Mouse (Mus musculus) CH12.LX (cell line): ENCODE measurements around the gene C1ra. TPM values are rescaled to one million over a fixed set of nuclear protein-coding genes. Genes with fewer than 3 reads are reported as not detected.

Experiments
- DNase-seq: peaks from one replicate; pipeline ENCODE4 v3.0.0-alpha.2; 2013; ENCODE audit errors: extremely low read depth
- H3K27ac ChIP-seq: 2 replicates; pipeline ENCODE4 v1.5.1; 2012; ENCODE audit warnings: low read depth, mild to moderate bottlenecking, control low read depth, moderate library complexity; ENCODE audit not compliant: insufficient read depth
- H3K27me3 ChIP-seq: replicated peaks from 2 replicates; pipeline ENCODE3; 2012; ENCODE audit warnings: inconsistent platforms
- H3K36me3 ChIP-seq, 2 experiments: replicated peaks in 1 of 2; 2 replicates each; pipeline versions ENCODE3 to v1.6.1; 2012; ENCODE audit warnings: inconsistent platforms in 1 of 2, low read length in 1 of 2, mild to moderate bottlenecking in 1 of 2, mixed read lengths in 1 of 2, moderate library complexity in 1 of 2; ENCODE audit not compliant: control insufficient read depth in 1 of 2, insufficient read depth in 1 of 2
- H3K4me1 ChIP-seq, 2 experiments: 2 replicates each; pipeline ENCODE4 v1.6.1; 2012; ENCODE audit warnings: inconsistent platforms in 1 of 2, moderate library complexity in 1 of 2; ENCODE audit not compliant: insufficient read depth in 2 of 2, control insufficient read depth in 1 of 2
- H3K4me2 ChIP-seq: 2 replicates; pipeline ENCODE4 v1.6.1; 2012; ENCODE audit warnings: low read depth, mild to moderate bottlenecking, control low read depth; ENCODE audit not compliant: poor library complexity, insufficient read depth, severe bottlenecking
- H3K4me3 ChIP-seq, 3 experiments: fragments of 150-350 bp in 1 of 3; sonication (generic) in 1 of 3; replicated peaks in 1 of 3; 2 replicates each; pipeline versions ENCODE3 to v1.5.1; 2011 to 2012; ENCODE audit warnings: low read depth in 2 of 3, low read length in 2 of 3, mild to moderate bottlenecking in 2 of 3, moderate library complexity in 2 of 3, control low read depth in 1 of 3, improper control_type of control experiment in 1 of 3, inconsistent platforms in 1 of 3, mixed read lengths in 1 of 3; ENCODE audit not compliant: poor library complexity in 1 of 3
- H3K79me2 ChIP-seq: replicated peaks from 2 replicates; pipeline ENCODE4 v1.6.1; 2012; ENCODE audit warnings: mild to moderate bottlenecking, moderate library complexity; ENCODE audit not compliant: control insufficient read depth, poor library complexity, insufficient read depth, severe bottlenecking; ENCODE audit errors: extremely low read depth
- H3K9ac ChIP-seq: 2 replicates; pipeline ENCODE4 v1.6.1; 2012; ENCODE audit warnings: low read depth, mild to moderate bottlenecking, control low read depth, moderate library complexity; ENCODE audit not compliant: insufficient read depth
- H3K9me3 ChIP-seq: replicated peaks from 2 replicates; pipeline ENCODE3; 2012; ENCODE audit warnings: low read length, inconsistent platforms, mixed read lengths
- BHLHE40 ChIP-seq: IDR thresholded peaks from 2 replicates; pipeline ENCODE4 v1.6.1; 2011; ENCODE audit warnings: mild to moderate bottlenecking, low read depth, low read length, improper control_type of control experiment
- CHD2 ChIP-seq: IDR thresholded peaks from 2 replicates; pipeline ENCODE4 v1.6.1; 2011; ENCODE audit warnings: low read length, improper control_type of control experiment
- CTCF ChIP-seq, 2 experiments: IDR thresholded peaks in 1 of 2; conservative IDR thresholded peaks in 1 of 2; 2 replicates each; pipeline ENCODE4 v1.5.1; 2011 to 2012; ENCODE audit warnings: low read depth in 2 of 2, low read length in 2 of 2, improper control_type of control experiment in 1 of 2, inconsistent platforms in 1 of 2, mild to moderate bottlenecking in 1 of 2, moderate library complexity in 1 of 2
- ELF1 ChIP-seq: IDR thresholded peaks from 2 replicates; pipeline ENCODE4 v1.6.1; 2014; ENCODE audit warnings: low read depth, mild to moderate bottlenecking, inconsistent platforms, low read length, improper control_type of control experiment
- EP300 ChIP-seq: IDR thresholded peaks from 2 replicates; pipeline ENCODE4 v1.6.1; 2011; ENCODE audit warnings: low read length, improper control_type of control experiment
- GABPA ChIP-seq: IDR thresholded peaks from 2 replicates; pipeline ENCODE4 v1.6.1; 2012; ENCODE audit warnings: low read depth, low read length, improper control_type of control experiment, inconsistent platforms; ENCODE audit not compliant: insufficient replicate concordance
- IRF4 ChIP-seq: IDR thresholded peaks from 2 replicates; pipeline ENCODE4 v1.6.1; 2014; ENCODE audit warnings: low read depth, mild to moderate bottlenecking, inconsistent platforms, low read length, improper control_type of control experiment
- JUN ChIP-seq: IDR thresholded peaks from 2 replicates; pipeline ENCODE4 v1.6.1; 2011; ENCODE audit warnings: low read depth, mild to moderate bottlenecking, low read length, improper control_type of control experiment, moderate library complexity; ENCODE audit not compliant: insufficient read depth
- KAT2A ChIP-seq: IDR thresholded peaks from 2 replicates; pipeline ENCODE4 v1.6.1; 2012; ENCODE audit warnings: low read length, improper control_type of control experiment, inconsistent platforms; ENCODE audit not compliant: insufficient replicate concordance
- MAFK ChIP-seq: IDR thresholded peaks from 2 replicates; pipeline ENCODE4 v1.6.1; 2011; ENCODE audit warnings: low read length, improper control_type of control experiment; ENCODE audit not compliant: insufficient replicate concordance
- MAZ ChIP-seq: IDR thresholded peaks from 2 replicates; pipeline ENCODE4 v1.6.1; 2012; ENCODE audit warnings: low read depth, mild to moderate bottlenecking, inconsistent platforms, low read length, improper control_type of control experiment, moderate library complexity
- MEF2A ChIP-seq: IDR thresholded peaks from 2 replicates; pipeline ENCODE4 v1.6.1; 2014; ENCODE audit warnings: low read depth, mild to moderate bottlenecking, inconsistent platforms, low read length, improper control_type of control experiment, borderline replicate concordance
- MXI1 ChIP-seq: IDR thresholded peaks from 2 replicates; pipeline ENCODE4 v1.6.1; 2011; ENCODE audit warnings: mild to moderate bottlenecking, low read depth, low read length, improper control_type of control experiment
- NELFE ChIP-seq: IDR thresholded peaks from 2 replicates; pipeline ENCODE4 v1.6.1; 2011; ENCODE audit warnings: low read depth, low read length, improper control_type of control experiment
- POLR2AphosphoS2 ChIP-seq: IDR thresholded peaks from 2 replicates; pipeline ENCODE4 v1.6.1; 2011; ENCODE audit warnings: low read depth, low read length, improper control_type of control experiment
- RAD21 ChIP-seq: IDR thresholded peaks from 2 replicates; pipeline ENCODE4 v1.6.1; 2011; ENCODE audit warnings: low read depth, mild to moderate bottlenecking, low read length, improper control_type of control experiment, moderate library complexity
- SMC3 ChIP-seq: IDR thresholded peaks from 2 replicates; pipeline ENCODE4 v1.6.1; 2011; ENCODE audit warnings: low read depth, low read length, improper control_type of control experiment
- TBP ChIP-seq: conservative IDR thresholded peaks from 2 replicates; pipeline ENCODE4 v1.6.1; 2011; ENCODE audit warnings: low read depth, low read length, improper control_type of control experiment
- USF1 ChIP-seq: IDR thresholded peaks from 2 replicates; pipeline ENCODE4 v1.6.1; 2014; ENCODE audit warnings: low read depth, mild to moderate bottlenecking, inconsistent platforms, low read length, improper control_type of control experiment
- USF2 ChIP-seq: conservative IDR thresholded peaks from 2 replicates; pipeline ENCODE4 v1.6.1; 2011; ENCODE audit warnings: low read depth, low read length, improper control_type of control experiment
- ZKSCAN1 ChIP-seq: IDR thresholded peaks from 2 replicates; pipeline ENCODE4 v1.6.1; 2012; ENCODE audit warnings: low read depth, inconsistent platforms, low read length, improper control_type of control experiment, borderline replicate concordance
- ZMIZ1 ChIP-seq: IDR thresholded peaks from 2 replicates; pipeline ENCODE4 v1.6.1; 2012; ENCODE audit warnings: low read depth, mild to moderate bottlenecking, inconsistent platforms, low read length, improper control_type of control experiment
- ZNF384 ChIP-seq: IDR thresholded peaks from 2 replicates; pipeline ENCODE4 v1.6.1; 2012; ENCODE audit warnings: low read depth, low read length, improper control_type of control experiment, inconsistent platforms
- dilution Hi-C: fragments of 300-500 bp; cut with MboI; formaldehyde crosslinking; loops from 2 replicates; pipeline ENCODE4 v1.14.3; 2020; ENCODE audit warnings: low sequenced_read_pairs; ENCODE audit not compliant: extremely low pct_unique_long_range_greater_than_20kb, extremely low pct_ligation_motif_present
- in situ Hi-C: fragments of 300-500 bp; cut with MboI; formaldehyde crosslinking; loops from 3 replicates; pipeline ENCODE4 v1.14.3; 2019; ENCODE audit warnings: low sequenced_read_pairs, low pct_ligation_motif_present, low pct_unique_long_range_greater_than_20kb, mixed read lengths
- polyA plus RNA-seq: library from polyadenylated mRNA; unstranded; fragments of >175 nt; gene quantifications from 2 replicates; pipeline ENCODE4 v1.2.1, GENCODE M21; 2012; ENCODE audit warnings: low read depth; ENCODE audit not compliant: insufficient read length
- total RNA-seq, 2 experiments: library from RNA; depleted of rRNA; stranded (reverse); fragments of 300-350 nt in 1 of 2; fragments of >200 nt in 1 of 2; gene quantifications; 2 replicates each; pipeline ENCODE4 v1.2.3; 2012 to 2014

C1ra gene
- total and polyA plus RNA-seq, 3 experiments = 8.4 to 21.9 (median 19.8) TPM

- H3K27ac ChIP-seq = no peak overlapping the region
- H3K36me3 ChIP-seq = peaks cover 0 to 5% of the 10 kb centered on the region in 2 experiments
- dilution Hi-C loops = no loop called here
- in situ Hi-C loops = no loop called here
- no peaks in the 10 kb centered on the region for H3K27me3 ChIP-seq
- peaks cover 0 to 14% of the 10 kb centered on the region in 2 experiments; a peak in 2 of 4 replicates for H3K4me1 ChIP-seq
- no peak overlapping the region for H3K4me2 ChIP-seq
- peak; percentile 38 for DNase-seq
- no peak for TF ChIP-seq CHD2
- TF ChIP-seq MEF2A = no peak
- no peak for TF ChIP-seq USF2
- TF ChIP-seq ELF1 = no peak
- TF ChIP-seq MAFK = no peak
- TF ChIP-seq USF1 = no peak
- TF ChIP-seq TBP = no peak
- no peak for TF ChIP-seq KAT2A
- TF ChIP-seq SMC3 = no peak
- TF ChIP-seq MAZ = no peak
- TF ChIP-seq NELFE = no peak
- no peak for TF ChIP-seq EP300
- no peak for TF ChIP-seq ZMIZ1
- TF ChIP-seq MXI1 = no peak
- TF ChIP-seq ZNF384 = no peak
- TF ChIP-seq BHLHE40 = no peak
- TF ChIP-seq GABPA = no peak
- TF ChIP-seq RAD21 = no peak
- TF ChIP-seq CTCF (conservative IDR thresholded peaks at IDR 0.05 in 1 of 2, IDR thresholded peaks at IDR 0.05 in 1 of 2; ENCODE audit: low read depth in 2 of 2, low read length in 2 of 2) = no peak
- H3K9ac ChIP-seq = no peak overlapping the region
- no peaks in the 10 kb centered on the region for H3K79me2 ChIP-seq
- H3K9me3 ChIP-seq = no peaks in the 10 kb centered on the region
- no peak overlapping the region for H3K4me3 ChIP-seq
Observed at GRCm38 (mm10) chr6:124505028-124505427, 7.2 kb upstream of the C1ra start.

- Histone ChIP-seq H3K36me3 (peaks cover 0 to 5% of the 10 kb centered on the region in 2 experiments), H3K27ac (no peak overlapping the region), H3K27me3 (no peaks in the 10 kb centered on the region), H3K4me1 (peaks cover 0 to 15% of the 10 kb centered on the region in 2 experiments; a peak in 2 of 4 replicates), H3K4me2 (no peak overlapping the region), H3K9ac (no peak overlapping the region), H3K79me2 (no peaks in the 10 kb centered on the region), H3K4me3 (no peak overlapping the region), H3K9me3 (no peaks in the 10 kb centered on the region)
- in situ Hi-C loops = no loop called here
- DNase-seq = no peak
- TF ChIP-seq MAFK = no peak
- TF ChIP-seq POLR2AphosphoS2 = no peak
- TF ChIP-seq IRF4 = no peak
- TF ChIP-seq JUN = no peak
- no peak for TF ChIP-seq TBP
- TF ChIP-seq ZKSCAN1 = no peak
- dilution Hi-C loops = no loop called here
Observed at GRCm38 (mm10) chr6:124506991-124507390, 5.2 kb upstream of the C1ra start.
